Mouse (Mus musculus) layer of hippocampus, adult 9-10 months (tissue): ENCODE results near the gene Ang.

ENCODE experiments used
- DNase-seq: peaks from one replicate; pipeline ENCODE4 v3.0.0; 2022; ENCODE audit warnings: low spot score

Gene Ang

GRCm38 (mm10) chr14:51088970-51089673, 1.8 kb upstream of the Ang start:
- DNase-seq: peak; percentile 99

GRCm38 (mm10) chr14:51089674-51090076, 1.3 kb upstream of the Ang start:
- no peak for DNase-seq

- DNase-seq: peak; percentile 84
Observed at GRCm38 (mm10) chr14:51090077-51090781, 721 bp upstream of the Ang start.

- DNase-seq: no peak
Observed at GRCm38 (mm10) chr14:51092073-51092620, 1.2 kb downstream of the Ang start.

GRCm38 (mm10) chr14:51093496-51093895, 2.5 kb downstream of the Ang start:
- DNase-seq: no peak

GRCm38 (mm10) chr14:51094096-51094875, 3.3 kb downstream of the Ang start:
- DNase-seq: no peak

GRCm38 (mm10) chr14:51094921-51095320, 4.0 kb downstream of the Ang start:
- DNase-seq: no peak

GRCm38 (mm10) chr14:51095736-51096524, 5.0 kb downstream of the Ang start:
- DNase-seq: no peak

- peak; percentile 99 for DNase-seq
Observed at GRCm38 (mm10) chr14:51098300-51098699, 7.3 kb downstream of the Ang start.

GRCm38 (mm10) chr14:51098921-51099320, 8.0 kb downstream of the Ang start:
- no peak for DNase-seq

- no peak for DNase-seq
Observed at GRCm38 (mm10) chr14:51101284-51101683, 10.3 kb downstream of the Ang start.

- no peak for DNase-seq
Observed at GRCm38 (mm10) chr14:51103217-51103616, 12.3 kb downstream of the Ang start.

GRCm38 (mm10) chr14:51104366-51104765, 13.4 kb downstream of the Ang start:
- DNase-seq: no peak

GRCm38 (mm10) chr14:51106449-51106967, 15.6 kb downstream of the Ang start:
- DNase-seq: no peak

- DNase-seq: no peak
Observed at GRCm38 (mm10) chr14:51111966-51112365, 21.0 kb downstream of the Ang start.

GRCm38 (mm10) chr14:51113476-51113875, 22.5 kb downstream of the Ang start:
- DNase-seq: no peak

GRCm38 (mm10) chr14:51113916-51114560, 23.1 kb downstream of the Ang start, which contains the start of gene Eddm3b:
Gene Eddm3b, plus strand, starts transcription at chr14:51114426.
- DNase-seq: no peak

- DNase-seq: no peak
Observed at GRCm38 (mm10) chr14:51125684-51126083, 34.7 kb downstream of the Ang start.

- no peak for DNase-seq
Observed at GRCm38 (mm10) chr14:51127648-51128258, 36.8 kb downstream of the Ang start.
